In genomic region chr2:5064247-5064646, GRCm38 (mm10) we compare ENCODE assay signal across 8 mouse cellular contexts. TPM values are rescaled to one million over a fixed set of nuclear protein-coding genes. Genes with fewer than 3 reads are reported as not detected.
DNase-seq lines count a peak whose midpoint lies in the region; ATAC-seq and TF ChIP-seq lines count a peak whose summit lies in the region.

No protein-coding gene starts in this region.

- H3K9ac ChIP-seq in kidney, postnatal 0 days (ENCODE audit: low read depth, low read length) = no peak overlapping the region
- H3K9ac ChIP-seq in embryonic facial prominence, embryonic 13.5 days = peak overlapping the region; percentile 73; the same call in 1 of the 2 replicates
- H3K9ac ChIP-seq in midbrain, postnatal 0 days (replicated peaks; ENCODE audit: low read length, poor library complexity, severe bottlenecking) = peak overlapping the region; percentile 74

- peak; percentile 42 for ATAC-seq in kidney, postnatal 0 days (replicated peaks; ENCODE audit: low FRiP score, low read depth)
- no peak for ATAC-seq in embryonic facial prominence, embryonic 13.5 days (ENCODE audit: insufficient number of reproducible peaks, insufficient read depth, low FRiP score, low TSS enrichment, low read depth)
- ATAC-seq in inflammation-experienced regulatory T-cells, adult 6 months = peak; percentile 7
- peak; percentile 68 for ATAC-seq in midbrain, postnatal 0 days (ENCODE audit: low FRiP score)

- H3K4me1 ChIP-seq in kidney, postnatal 0 days (replicated peaks; ENCODE audit: insufficient read depth, low read length) = 0 out of 2 replicates have a peak, but pooled peaks cover 4% of the 10 kb centered on the region
- H3K4me1 ChIP-seq in embryonic facial prominence, embryonic 13.5 days = peaks cover 16% of the 10 kb centered on the region
- no peaks in the 10 kb centered on the region; the same call in 1 of the 2 replicates for H3K4me1 ChIP-seq in midbrain, postnatal 0 days (ENCODE audit: insufficient read depth, low read length)

- H3K27me3 ChIP-seq in kidney, postnatal 0 days (ENCODE audit: insufficient read depth, low read length) = no peaks in the 10 kb centered on the region
- H3K27me3 ChIP-seq in embryonic facial prominence, embryonic 13.5 days = peaks cover 20% of the 10 kb centered on the region
- H3K27me3 ChIP-seq in midbrain, postnatal 0 days (ENCODE audit: insufficient read depth, low read length) = no peaks in the 10 kb centered on the region

- no peak for TF ChIP-seq CTCF in kidney, postnatal 0 days (IDR thresholded peaks at IDR 0.05; ENCODE audit: low read depth)
- TF ChIP-seq CTCF in midbrain, postnatal 0 days (IDR thresholded peaks at IDR 0.05) = no peak

- no peaks in the 10 kb centered on the region for H3K36me3 ChIP-seq in kidney, postnatal 0 days (ENCODE audit: insufficient read depth, low read length)
- H3K36me3 ChIP-seq in embryonic facial prominence, embryonic 13.5 days = no peaks in the 10 kb centered on the region
- H3K36me3 ChIP-seq in midbrain, postnatal 0 days (ENCODE audit: insufficient read depth, low read length) = no peaks in the 10 kb centered on the region

- 27% methylated on average over 4 of the region's 4 CpGs for WGBS in kidney, postnatal 0 days
- 25% methylated on average over 4 of the region's 4 CpGs for WGBS in embryonic facial prominence, embryonic 13.5 days
- 22% methylated on average over 4 of the region's 4 CpGs for WGBS in midbrain, postnatal 0 days

- H3K27ac ChIP-seq in kidney, postnatal 0 days = no peak overlapping the region
- no peak overlapping the region for H3K27ac ChIP-seq in embryonic facial prominence, embryonic 13.5 days
- peak overlapping the region; percentile 80 for H3K27ac ChIP-seq in midbrain, postnatal 0 days (ENCODE audit: low read depth, low read length)

- H3K4me2 ChIP-seq in kidney, postnatal 0 days (ENCODE audit: low read length) = peak overlapping the region; percentile 64
- H3K4me2 ChIP-seq in embryonic facial prominence, embryonic 13.5 days = peak overlapping the region; percentile 85
- H3K4me2 ChIP-seq in midbrain, postnatal 0 days (ENCODE audit: low read depth, low read length, poor library complexity, severe bottlenecking) = peak overlapping the region; percentile 79

- no peaks in the 10 kb centered on the region for H3K9me3 ChIP-seq in kidney, postnatal 0 days (replicated peaks; ENCODE audit: low read length)
- 0 out of 2 replicates have a peak, but pooled peaks cover 2% of the 10 kb centered on the region for H3K9me3 ChIP-seq in embryonic facial prominence, embryonic 13.5 days
- H3K9me3 ChIP-seq in midbrain, postnatal 0 days (ENCODE audit: low read length) = no peaks in the 10 kb centered on the region

- peak overlapping the region; percentile 60 for H3K4me3 ChIP-seq in kidney, postnatal 0 days (replicated peaks; ENCODE audit: low read depth, low read length)
- peak overlapping the region; percentile 62 for H3K4me3 ChIP-seq in embryonic facial prominence, embryonic 13.5 days
- H3K4me3 ChIP-seq in midbrain, postnatal 0 days (ENCODE audit: low read depth, low read length) = peak overlapping the region; percentile 75

- DNase-seq in kidney, postnatal 0 days (ENCODE audit: low spot score) = no peak
- DNase-seq in kidney, postnatal 36 days = no peak
- DNase-seq in midbrain, postnatal 0 days (ENCODE audit: low spot score) = peak; percentile 63
- no peak for DNase-seq in yolk sac, embryonic 10.5 days (ENCODE audit: low spot score)
- DNase-seq in right cerebral cortex, adult 18-20 months = no peak
- DNase-seq in embryo, embryonic 10 days (ENCODE audit: low spot score) = no peak

RNA-seq across cellular contexts. Expression of gene Optn, which starts 0.4 kb away (rescaled TPM):
- 23.5 and 23.8 TPM in 2 replicates for polyA plus RNA-seq in kidney, postnatal 0 days (2015; fragmentation: Nextera tagmentation; extraction: Ambion mirVana)
- 5.4 and 5.6 TPM in 2 replicates for polyA plus RNA-seq in embryonic facial prominence, embryonic 13.5 days (2015; fragmentation: Nextera tagmentation; extraction: Ambion mirVana)
- 1 to 10 TPM in 2 of 3 experiments, under 1 TPM in 1; 0.78 to 4.6 (median 1.5) TPM for polyA plus RNA-seq in inflammation-experienced regulatory T-cells, adult 6 months (2017; shearing (Covaris generic))
- total RNA-seq in midbrain, postnatal 0 days (2014; rRNA removed) = 25.2 and 35.0 TPM in 2 replicates
- 28.5 and 28.7 TPM in 2 replicates for polyA plus RNA-seq in midbrain, postnatal 0 days (2015; fragmentation: Nextera tagmentation; extraction: Ambion mirVana)

RNA-seq across cellular contexts. Expression of gene Mcm10, which starts 51.7 kb away (rescaled TPM):
- polyA plus RNA-seq in kidney, postnatal 0 days (2015; fragmentation: Nextera tagmentation; extraction: Ambion mirVana) = 13.2 and 14.7 TPM in 2 replicates
- polyA plus RNA-seq in embryonic facial prominence, embryonic 13.5 days (2015; fragmentation: Nextera tagmentation; extraction: Ambion mirVana) = 31.8 and 34.0 TPM in 2 replicates
- polyA plus RNA-seq in inflammation-experienced regulatory T-cells, adult 6 months (2017; shearing (Covaris generic)) = 10 to 100 TPM in 1 of 3 experiments, 1 to 10 TPM in 2; 3.2 to 20.8 (median 3.5) TPM
- 0.94 and 5.0 TPM in 2 replicates for total RNA-seq in midbrain, postnatal 0 days (2014; rRNA removed)
- polyA plus RNA-seq in midbrain, postnatal 0 days (2015; fragmentation: Nextera tagmentation; extraction: Ambion mirVana) = 1.2 and 1.3 TPM in 2 replicates
